Mouse (Mus musculus): ENCODE data around the gene Nop16.

DNA sequence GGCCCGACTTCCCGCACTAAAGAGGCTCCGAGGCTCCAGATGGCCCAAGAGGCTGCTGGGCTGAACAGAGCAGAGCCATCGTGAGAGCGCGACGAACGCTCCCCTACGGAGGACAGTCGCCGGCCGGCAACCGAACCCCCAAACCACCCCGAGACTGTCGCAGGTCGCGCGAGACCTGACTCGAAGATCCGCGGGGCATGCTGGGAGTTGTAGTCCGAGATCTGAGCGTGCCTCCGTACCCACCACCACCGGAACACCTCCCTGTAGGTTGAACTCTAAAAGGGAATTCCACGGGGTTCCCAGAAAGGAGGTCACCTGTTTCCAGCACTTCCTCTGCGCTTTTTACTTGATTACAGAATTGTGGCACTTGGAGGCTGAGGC, 24.7 kb downstream of the Nop16 start, which contains the start of gene 4833439L19Rik:
- TF ChIP-seq GATA1 (IDR thresholded peaks at IDR 0.05; ENCODE audit: borderline replicate concordance, low read length), result no peak
- TF ChIP-seq CTCF (IDR thresholded peaks at IDR 0.05; ENCODE audit: low read depth, low read length), result no peak
- TF ChIP-seq POLR2AphosphoS5 (IDR thresholded peaks at IDR 0.05; ENCODE audit: insufficient replicate concordance, low read depth, low read length), result no peak
- TF ChIP-seq TAL1 (conservative IDR thresholded peaks at IDR 0.05; ENCODE audit: low read depth, low read length), result no peak

Measured in G1E (cell line).